Mouse (Mus musculus) liver, embryonic 15.5 days (tissue): ENCODE measurements at regions not wholly inside any gene's neighbourhood (a gene's known extent, or its start where the extent isn't known, plus 50 kb on each side); places are given as distances from the start of the nearest gene placed in this dataset.

ENCODE experiments used
- ATAC-seq: fragments of 200-750 bp; cut with Nextera tagmentation; 2 replicates; pipeline ENCODE4 v1.8.0; 2017; ENCODE audit warnings: moderate number of reproducible peaks, mild to moderate bottlenecking, moderate library complexity; ENCODE audit not compliant: insufficient read depth
- H3K27ac ChIP-seq: fragments of 300-500 bp; sonication (generic); replicated peaks from 2 replicates; pipeline ENCODE4 v1.5.1; 2015; ENCODE audit warnings: mild to moderate bottlenecking, inconsistent platforms
- H3K27me3 ChIP-seq: fragments of 300-500 bp; sonication (generic); 2 replicates; pipeline ENCODE4 v1.6.1; 2015; ENCODE audit warnings: mild to moderate bottlenecking, inconsistent platforms
- H3K36me3 ChIP-seq: fragments of 300-500 bp; sonication (generic); replicated peaks from 2 replicates; pipeline ENCODE4 v1.6.1; 2015; ENCODE audit warnings: moderate library complexity, mild to moderate bottlenecking, inconsistent platforms
- H3K4me1 ChIP-seq: fragments of 300-500 bp; sonication (generic); replicated peaks from 2 replicates; pipeline ENCODE4 v1.6.1; 2015; ENCODE audit warnings: inconsistent platforms
- H3K4me2 ChIP-seq: fragments of 300-500 bp; sonication (generic); 2 replicates; pipeline ENCODE4 v1.6.1; 2015; ENCODE audit warnings: moderate library complexity, mild to moderate bottlenecking, inconsistent platforms
- H3K4me3 ChIP-seq: fragments of 300-500 bp; sonication (generic); replicated peaks from 2 replicates; pipeline ENCODE4 v1.5.1; 2015; ENCODE audit warnings: mild to moderate bottlenecking, inconsistent platforms
- H3K9ac ChIP-seq: fragments of 300-500 bp; sonication (generic); 2 replicates; pipeline ENCODE4 v1.6.1; 2015; ENCODE audit warnings: moderate library complexity, mild to moderate bottlenecking, inconsistent platforms
- H3K9me3 ChIP-seq: fragments of 300-500 bp; sonication (generic); replicated peaks from 2 replicates; pipeline ENCODE4 v1.6.1; 2016; ENCODE audit warnings: inconsistent platforms
- WGBS: fragments of 180-500 bp; shearing (Covaris S2); methylation state at CpG from one replicate; pipeline ENCODE4 v1.1.7; 2015; ENCODE audit warnings: mixed read lengths; ENCODE audit not compliant: insufficient replicate concordance; 5-methylcytosine and 5-hydroxymethylcytosine counted together

DNA sequence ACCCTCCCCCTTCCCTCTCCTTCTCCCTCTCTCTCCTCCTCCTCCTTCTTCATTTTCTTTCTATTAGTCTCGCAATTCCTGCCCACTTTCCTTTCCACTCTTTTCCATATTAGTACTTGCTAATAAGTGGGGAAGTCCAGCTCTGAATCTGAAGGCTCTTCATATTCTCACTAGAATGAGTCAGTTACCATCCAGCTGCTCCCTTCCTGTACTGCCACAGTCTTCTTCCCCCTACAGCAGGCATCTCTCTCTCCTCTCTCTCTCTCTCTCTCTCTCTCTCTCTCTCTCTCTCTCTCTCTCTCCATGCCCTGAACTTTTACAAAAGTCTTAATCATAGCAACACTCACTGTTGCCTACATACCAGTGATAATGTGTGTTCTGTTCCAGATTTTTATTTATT lies 226.6 kb upstream of the Pter start:
- no peaks in the 10 kb centered on the region for H3K36me3 ChIP-seq
- H3K27ac ChIP-seq: no peak overlapping the region
- no peak for ATAC-seq
- H3K9ac ChIP-seq: no peak overlapping the region
- H3K4me3 ChIP-seq: no peak overlapping the region
- 57% methylated on average over 1 of the region's 1 CpGs for WGBS
- no peaks in the 10 kb centered on the region for H3K9me3 ChIP-seq
- no peaks in the 10 kb centered on the region for H3K4me1 ChIP-seq
- no peak overlapping the region for H3K4me2 ChIP-seq
- no peaks in the 10 kb centered on the region for H3K27me3 ChIP-seq

DNA sequence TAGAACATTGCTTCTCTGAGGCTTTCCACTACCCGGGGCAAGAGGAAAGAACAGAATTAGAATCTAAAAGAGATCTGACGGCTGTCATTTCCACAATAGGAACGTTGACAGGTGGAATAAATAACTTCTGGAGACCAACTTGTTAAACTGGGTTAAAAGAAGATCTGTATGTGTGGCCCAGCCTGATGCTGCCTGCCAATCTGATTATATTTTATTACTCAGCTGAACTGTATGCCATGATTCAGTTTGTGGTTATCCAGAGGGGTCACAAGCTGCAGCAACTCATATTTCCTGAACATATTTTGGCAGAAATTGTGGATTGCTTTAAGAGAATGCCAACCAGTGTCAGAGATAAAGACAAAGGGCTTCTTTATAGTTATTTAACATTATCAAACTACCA lies 224.5 kb upstream of the Pter start:
- no peak for ATAC-seq
- H3K36me3 ChIP-seq: no peaks in the 10 kb centered on the region
- no peak overlapping the region for H3K4me3 ChIP-seq
- H3K9me3 ChIP-seq: no peaks in the 10 kb centered on the region
- H3K27me3 ChIP-seq: no peaks in the 10 kb centered on the region
- H3K27ac ChIP-seq: no peak overlapping the region
- H3K4me2 ChIP-seq: no peak overlapping the region
- no peaks in the 10 kb centered on the region for H3K4me1 ChIP-seq
- H3K9ac ChIP-seq: no peak overlapping the region
- WGBS: 59% methylated on average over 3 of the region's 3 CpGs

DNA sequence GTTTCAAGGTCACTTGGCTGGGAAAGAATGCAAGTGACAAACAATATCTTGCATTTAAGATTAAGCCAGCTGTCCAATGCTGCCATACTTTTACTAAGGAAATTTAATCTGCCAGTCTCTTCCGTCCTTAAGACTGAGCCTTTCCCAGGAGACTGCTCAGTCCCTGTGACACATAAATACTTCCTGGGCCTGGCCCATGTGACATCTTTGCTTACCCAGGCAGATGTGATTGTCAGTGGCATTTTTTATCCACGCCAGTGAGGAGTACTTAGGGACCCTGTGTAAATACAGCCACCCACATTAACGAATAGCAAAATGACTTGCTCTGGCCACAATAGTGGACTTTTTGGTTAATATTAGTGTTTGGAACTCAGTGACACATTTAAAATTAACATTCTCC lies 216.3 kb upstream of the Pter start:
- no peaks in the 10 kb centered on the region for H3K27me3 ChIP-seq
- 50% methylated on average over 3 of the region's 3 CpGs for WGBS
- H3K9me3 ChIP-seq: no peaks in the 10 kb centered on the region
- no peaks in the 10 kb centered on the region for H3K4me1 ChIP-seq
- no peak overlapping the region for H3K4me3 ChIP-seq
- H3K4me2 ChIP-seq: no peak overlapping the region
- H3K27ac ChIP-seq: no peak overlapping the region
- no peaks in the 10 kb centered on the region for H3K36me3 ChIP-seq
- ATAC-seq: no peak
- no peak overlapping the region for H3K9ac ChIP-seq

DNA sequence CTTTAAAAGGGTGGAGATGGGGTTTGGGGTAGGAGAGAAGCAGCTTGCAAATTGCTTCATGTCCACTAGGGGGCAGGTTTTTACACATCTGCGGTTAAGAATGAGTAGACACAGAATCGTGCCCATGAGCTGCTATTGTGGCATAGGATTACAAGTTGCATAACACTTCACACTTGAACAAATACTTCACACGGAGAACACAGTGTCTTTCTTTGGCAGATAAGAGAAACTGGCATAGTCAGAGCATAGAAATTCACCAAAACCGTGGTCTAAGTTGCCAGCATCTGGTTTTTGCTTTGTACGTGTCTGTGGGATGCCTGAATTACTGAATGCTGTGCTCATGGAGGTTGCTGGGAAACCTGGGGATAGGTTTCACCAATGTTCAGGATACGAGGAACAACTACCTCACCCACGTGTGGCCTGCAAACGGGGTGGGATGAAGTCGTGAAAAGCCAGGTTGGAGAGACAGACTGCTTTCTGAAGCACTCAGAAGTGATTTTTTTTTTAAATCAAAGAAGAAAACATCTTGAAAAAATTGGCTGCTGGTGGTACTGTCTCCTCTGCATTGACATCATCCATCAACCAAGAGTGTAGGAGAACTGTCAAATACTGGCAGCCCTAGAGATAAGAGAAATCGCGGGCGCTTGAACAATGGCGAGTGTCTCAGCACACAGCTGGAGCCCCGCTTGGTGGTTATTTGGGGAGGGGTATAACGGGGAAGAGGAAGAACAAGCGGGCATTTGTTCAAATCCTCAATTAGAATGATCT lies 214.5 kb upstream of the Pter start:
- Histone ChIP-seq H3K9ac (no peak overlapping the region), H3K9me3 (no peaks in the 10 kb centered on the region), H3K27ac (no peak overlapping the region), H3K4me3 (no peak overlapping the region), H3K36me3 (no peaks in the 10 kb centered on the region), H3K4me1 (no peaks in the 10 kb centered on the region), H3K27me3 (no peaks in the 10 kb centered on the region), H3K4me2 (no peak overlapping the region)
- no peak for ATAC-seq
- WGBS: 45% methylated on average over 16 of the region's 16 CpGs

DNA sequence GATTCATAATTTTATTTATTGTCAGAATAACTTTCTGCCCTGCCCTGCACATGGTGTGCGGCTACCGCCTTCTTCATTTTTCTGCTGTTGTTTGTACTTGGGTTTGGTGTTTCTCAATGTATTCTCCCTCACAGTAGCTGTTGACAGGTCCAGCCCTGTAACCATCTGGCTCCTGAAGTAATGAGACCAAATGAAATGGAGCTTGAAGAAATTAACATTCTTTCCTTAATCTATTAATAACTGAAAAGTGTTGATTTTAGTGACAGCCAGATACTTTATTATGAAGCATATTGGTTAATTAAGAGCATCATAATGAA lies 214.0 kb upstream of the Pter start:
- WGBS: 93% methylated on average over 2 of the region's 2 CpGs
- ATAC-seq: no peak
- Histone ChIP-seq H3K27ac (no peak overlapping the region), H3K4me1 (no peaks in the 10 kb centered on the region), H3K27me3 (no peaks in the 10 kb centered on the region), H3K9me3 (no peaks in the 10 kb centered on the region), H3K4me2 (no peak overlapping the region), H3K36me3 (no peaks in the 10 kb centered on the region), H3K4me3 (no peak overlapping the region), H3K9ac (no peak overlapping the region)

DNA sequence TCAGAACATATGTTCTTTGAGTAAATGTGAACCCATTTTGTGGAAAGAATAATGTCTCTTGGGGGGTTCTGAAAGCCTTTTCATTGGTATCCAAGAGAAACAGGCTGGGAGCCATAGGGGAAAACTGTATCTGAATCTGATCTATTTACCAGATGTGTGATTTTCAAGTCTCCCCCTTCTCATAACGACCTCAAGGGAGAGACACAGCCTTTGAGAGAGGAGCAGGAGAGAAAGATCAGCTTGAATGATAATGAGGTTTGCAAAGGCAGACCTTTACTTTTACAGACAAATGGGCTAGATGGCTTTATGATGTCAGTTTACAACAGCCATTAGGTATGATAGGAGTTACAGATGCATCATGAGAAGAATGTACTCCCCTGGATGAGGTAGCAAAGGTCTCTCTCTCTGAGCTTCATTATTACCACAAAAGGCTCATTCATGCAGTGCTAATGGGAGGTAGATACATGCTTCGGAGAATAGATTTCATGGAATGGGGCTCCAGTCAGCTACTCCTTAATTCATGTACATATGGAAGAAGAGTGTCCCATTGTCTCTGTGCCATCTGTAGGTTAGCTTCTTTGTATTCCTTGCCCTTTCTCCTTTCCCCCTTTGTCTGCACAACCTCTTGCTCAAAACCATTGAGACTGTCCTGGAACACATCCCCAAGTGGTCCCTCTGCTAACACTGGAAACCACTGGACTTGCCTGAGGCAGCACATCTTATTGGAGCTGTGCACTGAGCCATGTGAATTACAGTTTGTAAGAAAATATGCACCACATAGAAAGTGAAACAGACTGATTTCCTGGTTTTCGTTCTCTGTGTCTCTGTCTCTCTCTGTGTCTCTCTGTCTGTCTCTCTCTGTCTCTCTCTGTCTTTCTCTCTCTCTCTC lies 207.5 kb upstream of the Pter start:
- no peak overlapping the region for H3K4me3 ChIP-seq
- H3K27ac ChIP-seq: no peak overlapping the region
- H3K9ac ChIP-seq: no peak overlapping the region
- 34% methylated on average over 3 of the region's 3 CpGs for WGBS
- H3K4me1 ChIP-seq: no peaks in the 10 kb centered on the region
- ATAC-seq: no peak
- no peaks in the 10 kb centered on the region for H3K9me3 ChIP-seq
- H3K4me2 ChIP-seq: no peak overlapping the region
- no peaks in the 10 kb centered on the region for H3K27me3 ChIP-seq
- H3K36me3 ChIP-seq: no peaks in the 10 kb centered on the region

DNA sequence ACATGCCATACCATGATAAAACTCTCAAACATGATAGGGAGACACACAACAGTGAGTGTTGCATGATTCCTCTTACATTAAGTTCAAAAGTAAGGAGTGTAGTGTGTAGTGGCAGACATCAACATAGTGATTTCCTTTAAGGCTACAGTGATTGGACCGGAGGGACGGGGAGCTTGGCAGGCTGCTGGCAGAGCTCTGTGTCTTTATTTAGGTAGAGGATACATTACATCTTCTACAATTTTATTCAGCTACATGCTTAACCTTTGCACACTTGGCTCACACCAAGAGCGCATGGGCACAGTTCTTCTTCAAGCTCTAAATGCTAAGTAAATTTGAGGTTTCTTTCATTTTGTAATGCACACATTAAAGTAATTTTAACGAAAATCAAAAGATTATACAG lies 194.6 kb upstream of the Pter start:
- H3K27me3 ChIP-seq: no peaks in the 10 kb centered on the region
- WGBS: 68% methylated on average over 4 of the region's 4 CpGs
- H3K4me2 ChIP-seq: no peak overlapping the region
- no peaks in the 10 kb centered on the region for H3K9me3 ChIP-seq
- no peaks in the 10 kb centered on the region for H3K36me3 ChIP-seq
- ATAC-seq: no peak
- H3K27ac ChIP-seq: no peak overlapping the region
- no peak overlapping the region for H3K9ac ChIP-seq
- H3K4me1 ChIP-seq: no peaks in the 10 kb centered on the region
- no peak overlapping the region for H3K4me3 ChIP-seq

DNA sequence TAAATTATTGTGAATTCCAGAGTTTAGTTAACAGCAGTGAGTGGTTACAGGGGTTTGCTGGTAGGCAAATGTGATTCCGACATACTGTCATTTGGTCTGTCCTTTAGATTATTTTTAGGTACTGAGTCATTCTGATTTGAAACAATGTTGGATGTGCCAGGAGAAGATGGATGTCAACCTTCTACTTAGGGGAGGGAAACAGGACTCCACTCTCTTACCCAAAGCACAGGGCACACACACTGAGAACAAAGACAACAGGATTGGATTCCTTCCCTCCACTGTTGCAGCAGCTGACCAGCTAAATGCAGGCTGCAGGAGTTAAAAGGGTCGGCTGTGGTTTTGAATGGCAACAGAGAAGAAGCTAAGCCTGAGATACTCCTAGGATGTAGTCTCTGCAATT lies 186.7 kb upstream of the Pter start:
- no peak overlapping the region for H3K4me3 ChIP-seq
- H3K27ac ChIP-seq: no peak overlapping the region
- H3K9ac ChIP-seq: no peak overlapping the region
- no peaks in the 10 kb centered on the region for H3K27me3 ChIP-seq
- no peaks in the 10 kb centered on the region for H3K36me3 ChIP-seq
- WGBS: 38% methylated on average over 2 of the region's 2 CpGs
- no peaks in the 10 kb centered on the region for H3K4me1 ChIP-seq
- no peaks in the 10 kb centered on the region for H3K9me3 ChIP-seq
- no peak for ATAC-seq
- H3K4me2 ChIP-seq: no peak overlapping the region

DNA sequence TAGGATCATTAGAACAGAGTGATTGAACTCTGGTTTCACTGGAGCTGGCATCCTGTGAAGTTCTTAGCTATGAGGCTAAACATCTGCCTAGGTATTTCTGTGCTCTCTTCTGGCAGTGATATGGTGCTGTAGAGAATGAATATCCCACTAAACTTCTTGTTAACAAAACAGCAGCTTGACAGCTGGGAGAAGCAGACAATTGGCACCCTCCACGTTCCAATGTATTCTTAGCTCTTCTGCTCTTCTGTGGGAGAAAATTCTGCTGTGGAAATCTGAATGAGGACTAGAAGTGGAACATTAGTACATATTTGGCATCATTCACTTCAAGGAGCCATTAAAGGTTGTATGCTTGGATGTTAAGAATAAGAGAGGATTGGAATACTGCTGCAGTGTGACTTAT lies 177.0 kb upstream of the Pter start:
- H3K9me3 ChIP-seq: no peaks in the 10 kb centered on the region
- no peaks in the 10 kb centered on the region for H3K4me1 ChIP-seq
- no peaks in the 10 kb centered on the region for H3K36me3 ChIP-seq
- no peak overlapping the region for H3K27ac ChIP-seq
- H3K4me2 ChIP-seq: no peak overlapping the region
- no peak overlapping the region for H3K9ac ChIP-seq
- ATAC-seq: no peak
- no peaks in the 10 kb centered on the region for H3K27me3 ChIP-seq
- H3K4me3 ChIP-seq: no peak overlapping the region
- WGBS: 53% methylated on average over 1 of the region's 1 CpGs

DNA sequence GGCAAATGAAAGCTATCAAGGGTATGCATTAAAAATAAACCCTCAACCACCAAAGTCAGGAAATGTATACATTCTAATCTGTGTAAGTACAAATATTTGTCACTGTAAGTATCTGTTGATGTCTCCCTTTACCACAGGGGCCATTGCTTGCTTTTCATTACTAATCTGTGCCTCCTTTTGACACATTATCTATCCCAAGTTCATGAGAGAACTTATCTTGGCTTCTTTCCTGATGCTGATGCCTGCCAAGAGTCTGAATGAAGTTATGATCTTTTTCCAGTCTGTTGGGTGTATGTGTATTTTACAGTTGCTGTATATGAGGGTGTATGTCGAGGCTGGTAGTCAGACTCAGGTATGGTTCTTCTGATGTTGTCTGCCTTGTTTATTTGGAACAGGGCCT lies 165.0 kb upstream of the Pter start:
- Histone ChIP-seq H3K4me2 (no peak overlapping the region), H3K27ac (no peak overlapping the region), H3K36me3 (no peaks in the 10 kb centered on the region), H3K9ac (no peak overlapping the region), H3K9me3 (no peaks in the 10 kb centered on the region), H3K4me3 (no peak overlapping the region), H3K4me1 (no peaks in the 10 kb centered on the region), H3K27me3 (no peaks in the 10 kb centered on the region)
- ATAC-seq: no peak
- 48% methylated on average over 1 of the region's 1 CpGs for WGBS

DNA sequence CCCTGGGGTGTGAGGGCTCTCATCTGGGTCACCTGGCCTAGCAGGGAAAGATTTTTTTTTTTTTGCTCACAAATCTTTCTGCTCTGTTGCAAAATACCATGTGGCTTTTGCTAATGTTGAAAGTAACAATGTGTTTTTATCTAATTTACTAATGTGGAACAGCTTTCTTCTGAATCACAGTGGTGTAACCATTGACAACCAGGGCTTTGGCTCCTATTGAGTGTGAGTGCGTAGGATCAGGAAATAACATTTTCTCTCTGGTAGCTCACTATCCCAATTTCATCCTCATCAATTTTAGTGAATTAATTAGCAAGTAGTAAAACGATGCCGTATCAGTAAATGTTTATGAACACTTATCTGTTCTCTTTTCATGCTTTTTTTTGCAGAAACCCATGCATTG lies 163.9 kb upstream of the Pter start:
- H3K27me3 ChIP-seq: no peaks in the 10 kb centered on the region
- ATAC-seq: no peak
- H3K4me1 ChIP-seq: no peaks in the 10 kb centered on the region
- no peak overlapping the region for H3K4me3 ChIP-seq
- 82% methylated on average over 3 of the region's 3 CpGs for WGBS
- no peaks in the 10 kb centered on the region for H3K9me3 ChIP-seq
- H3K4me2 ChIP-seq: no peak overlapping the region
- no peaks in the 10 kb centered on the region for H3K36me3 ChIP-seq
- no peak overlapping the region for H3K9ac ChIP-seq
- H3K27ac ChIP-seq: no peak overlapping the region
